Mouse (Mus musculus) intestine, postnatal 0 days (tissue): ENCODE data around the gene Gm10717. TPM values are rescaled to one million over a fixed set of nuclear protein-coding genes. Genes with fewer than 3 reads are reported as not detected.
"Not testable (repeated sequence)": the region's sequence is repeated elsewhere in the genome, so short reads cannot be mapped to it uniquely, and the experiment has no call there.

Experiments
- ATAC-seq: fragments of 200-750 bp; cut with Nextera tagmentation; 2 replicates; pipeline ENCODE4 v1.8.0; 2017; ENCODE audit warnings: mild to moderate bottlenecking, moderate TSS enrichment, moderate library complexity
- H3K27ac ChIP-seq: fragments of 300-500 bp; sonication (generic); 2 replicates; pipeline ENCODE4 v1.5.1; 2014; ENCODE audit warnings: mild to moderate bottlenecking, low read depth, low read length, moderate library complexity
- H3K27me3 ChIP-seq: fragments of 300-500 bp; sonication (generic); replicated peaks from 2 replicates; pipeline ENCODE4 v1.6.1; 2014; ENCODE audit warnings: low read length, mixed read lengths; ENCODE audit not compliant: control insufficient read depth, insufficient read depth
- H3K36me3 ChIP-seq: fragments of 300-500 bp; sonication (generic); 2 replicates; pipeline ENCODE4 v1.6.1; 2014; ENCODE audit warnings: mild to moderate bottlenecking, moderate library complexity; ENCODE audit not compliant: control insufficient read depth, insufficient read depth
- H3K4me1 ChIP-seq: fragments of 300-500 bp; sonication (generic); replicated peaks from 2 replicates; pipeline ENCODE4 v1.6.1; 2014; ENCODE audit warnings: antibody characterized with exemption, low read length, mixed read lengths; ENCODE audit not compliant: control insufficient read depth, insufficient read depth
- H3K4me2 ChIP-seq: fragments of 300-500 bp; sonication (generic); replicated peaks from 2 replicates; pipeline ENCODE4 v1.6.1; 2014; ENCODE audit warnings: low read depth, mild to moderate bottlenecking, moderate library complexity
- H3K4me3 ChIP-seq: fragments of 300-500 bp; sonication (generic); 2 replicates; pipeline ENCODE4 v1.5.1; 2014; ENCODE audit warnings: low read depth, low read length
- H3K9ac ChIP-seq: fragments of 300-500 bp; sonication (generic); 2 replicates; pipeline ENCODE4 v1.6.1; 2014; ENCODE audit warnings: mild to moderate bottlenecking, low read depth, low read length
- H3K9me3 ChIP-seq: fragments of 300-500 bp; sonication (generic); 2 replicates; pipeline ENCODE4 v1.6.1; 2016; ENCODE audit warnings: mixed run types; ENCODE audit not compliant: control insufficient read depth
- WGBS: fragments of 180-500 bp; shearing (Covaris S2); extraction: QIAGEN DNeasy Blood & Tissue Kit; methylation state at CpG from one replicate; pipeline ENCODE4 v1.1.7; 2014; 5-methylcytosine and 5-hydroxymethylcytosine counted together
- polyA plus RNA-seq: library from polyadenylated mRNA; unstranded; fragments of >200 nt; fragmentation: Nextera tagmentation; extraction: Ambion mirVana; gene quantifications from 2 replicates; pipeline ENCODE4 v1.2.1, GENCODE M21; 2015

Gm10717 gene
- polyA plus RNA-seq, 1 experiment from 2014 or later: 0.29 TPM

GRCm38 (mm10) chr9:3023312-3023984 is 1.8 kb upstream of the Gm10717 start, which contains the start of gene Gm10718:
Gene Gm10718 (plus strand): TSS chr9:3023547.
- not testable (repeated sequence) for H3K9ac ChIP-seq, H3K36me3 ChIP-seq, H3K4me2 ChIP-seq, H3K4me1 ChIP-seq, ATAC-seq, H3K27me3 ChIP-seq, H3K9me3 ChIP-seq, H3K27ac ChIP-seq, H3K4me3 ChIP-seq
- WGBS: 71% methylated on average over 9 of the region's 13 CpGs

GRCm38 (mm10) chr9:3023985-3024648 is 1.1 kb upstream of the Gm10717 start:
- 68% methylated on average over 14 of the region's 16 CpGs for WGBS
- not testable (repeated sequence) for H3K4me1 ChIP-seq, ATAC-seq, H3K36me3 ChIP-seq, H3K4me2 ChIP-seq, H3K27me3 ChIP-seq, H3K27ac ChIP-seq, H3K9me3 ChIP-seq, H3K9ac ChIP-seq, H3K4me3 ChIP-seq

- WGBS: 63% methylated on average over 4 of the region's 6 CpGs
- not testable (repeated sequence) for H3K4me3 ChIP-seq, H3K27ac ChIP-seq, H3K9ac ChIP-seq, H3K4me2 ChIP-seq, ATAC-seq, H3K27me3 ChIP-seq, H3K4me1 ChIP-seq, H3K36me3 ChIP-seq, H3K9me3 ChIP-seq
Observed at GRCm38 (mm10) chr9:3025653-3026052, 436 bp downstream of the Gm10717 start.

- H3K4me1 ChIP-seq, H3K4me3 ChIP-seq, H3K36me3 ChIP-seq, H3K27ac ChIP-seq, H3K9me3 ChIP-seq, H3K4me2 ChIP-seq, H3K9ac ChIP-seq, H3K27me3 ChIP-seq, ATAC-seq: not testable (repeated sequence)
- WGBS: 73% methylated on average over 5 of the region's 5 CpGs
Observed at GRCm38 (mm10) chr9:3026136-3026535, 919 bp downstream of the Gm10717 start.

- not testable (repeated sequence) for H3K27me3 ChIP-seq, H3K4me3 ChIP-seq, H3K9me3 ChIP-seq, H3K4me1 ChIP-seq, ATAC-seq, H3K27ac ChIP-seq, H3K4me2 ChIP-seq, H3K9ac ChIP-seq, H3K36me3 ChIP-seq
- WGBS: 71% methylated on average over 9 of the region's 9 CpGs
Observed at GRCm38 (mm10) chr9:3026741-3027140, 1.5 kb downstream of the Gm10717 start.

- not testable (repeated sequence) for H3K36me3 ChIP-seq, H3K9me3 ChIP-seq, H3K4me2 ChIP-seq, H3K4me1 ChIP-seq, H3K4me3 ChIP-seq, H3K27me3 ChIP-seq, H3K9ac ChIP-seq, ATAC-seq, H3K27ac ChIP-seq
- WGBS: 76% methylated on average over 9 of the region's 9 CpGs
Observed at GRCm38 (mm10) chr9:3027200-3027599, 2.0 kb downstream of the Gm10717 start.

GRCm38 (mm10) chr9:3029276-3030000 is 4.2 kb downstream of the Gm10717 start:
- not testable (repeated sequence) for H3K27ac ChIP-seq, ATAC-seq, H3K36me3 ChIP-seq, H3K27me3 ChIP-seq, H3K9me3 ChIP-seq, H3K9ac ChIP-seq, H3K4me3 ChIP-seq, H3K4me1 ChIP-seq, H3K4me2 ChIP-seq
- WGBS: 67% methylated on average over 12 of the region's 16 CpGs

- H3K4me1 ChIP-seq, H3K9me3 ChIP-seq, H3K4me3 ChIP-seq, ATAC-seq, H3K27me3 ChIP-seq, H3K27ac ChIP-seq, H3K4me2 ChIP-seq, H3K36me3 ChIP-seq, H3K9ac ChIP-seq: not testable (repeated sequence)
- 65% methylated on average over 2 of the region's 10 CpGs for WGBS
Observed at GRCm38 (mm10) chr9:3030677-3031318, 5.6 kb downstream of the Gm10717 start.

GRCm38 (mm10) chr9:3034299-3034698 is 9.1 kb downstream of the Gm10717 start, which contains the start of gene Gm17535:
Gene Gm17535 (plus strand): TSS chr9:3034599.
- WGBS: no CpG with 5 or more reads among the region's 8 CpGs
- H3K4me3 ChIP-seq, H3K36me3 ChIP-seq, H3K4me1 ChIP-seq, H3K4me2 ChIP-seq, H3K27me3 ChIP-seq, H3K9ac ChIP-seq, H3K27ac ChIP-seq, ATAC-seq, H3K9me3 ChIP-seq: not testable (repeated sequence)
